Mouse (Mus musculus) midbrain, embryonic 14.5 days (tissue): ENCODE measurements at regions not wholly inside any gene's neighbourhood (a gene's known extent, or its start where the extent isn't known, plus 50 kb on each side); places are given as distances from the start of the nearest gene placed in this dataset.

Experiments
- ATAC-seq: fragments of 200-750 bp; cut with Nextera tagmentation; 2 replicates; pipeline ENCODE4 v1.8.0; 2017; ENCODE audit warnings: moderate number of reproducible peaks, moderate library complexity; ENCODE audit not compliant: low FRiP score, low TSS enrichment
- DNase-seq: peaks from one replicate; pipeline ENCODE4 v3.0.0-alpha.2; 2015
- H3K27ac ChIP-seq: fragments of 300-500 bp; sonication (generic); replicated peaks from 2 replicates; pipeline ENCODE4 v1.5.1; 2014; ENCODE audit warnings: mild to moderate bottlenecking, low read depth, low read length, moderate library complexity
- H3K27me3 ChIP-seq: fragments of 300-500 bp; sonication (generic); 2 replicates; pipeline ENCODE4 v1.6.1; 2014; ENCODE audit warnings: low read length, control low read depth, mixed read lengths; ENCODE audit not compliant: control insufficient read depth, insufficient read depth
- H3K36me3 ChIP-seq: fragments of 300-500 bp; sonication (generic); 2 replicates; pipeline ENCODE4 v1.6.1; 2014; ENCODE audit warnings: low read length, control low read depth; ENCODE audit not compliant: control insufficient read depth, insufficient read depth
- H3K4me1 ChIP-seq: fragments of 300-500 bp; sonication (generic); 2 replicates; pipeline ENCODE4 v1.6.1; 2014; ENCODE audit warnings: mild to moderate bottlenecking, antibody characterized with exemption, low read length, control low read depth; ENCODE audit not compliant: control insufficient read depth, insufficient read depth
- H3K4me2 ChIP-seq: fragments of 300-500 bp; sonication (generic); 2 replicates; pipeline ENCODE4 v1.6.1; 2014; ENCODE audit warnings: mild to moderate bottlenecking, low read length, moderate library complexity
- H3K4me3 ChIP-seq: fragments of 300-500 bp; sonication (generic); replicated peaks from 2 replicates; pipeline ENCODE4 v1.5.1; 2014; ENCODE audit warnings: low read depth, low read length
- H3K9ac ChIP-seq: fragments of 300-500 bp; sonication (generic); replicated peaks from 2 replicates; pipeline ENCODE4 v1.6.1; 2014; ENCODE audit warnings: mild to moderate bottlenecking, low read length, moderate library complexity
- H3K9me3 ChIP-seq: fragments of 300-500 bp; sonication (generic); 2 replicates; pipeline ENCODE4 v1.6.1; 2016; ENCODE audit warnings: low read length, control low read depth, mixed read lengths; ENCODE audit not compliant: control insufficient read depth
- WGBS: fragments of 180-500 bp; shearing (Covaris S2); extraction: QIAGEN DNeasy Blood & Tissue Kit; methylation state at CpG from one replicate; pipeline ENCODE4 v1.1.7; 2014; 5-methylcytosine and 5-hydroxymethylcytosine counted together

DNA sequence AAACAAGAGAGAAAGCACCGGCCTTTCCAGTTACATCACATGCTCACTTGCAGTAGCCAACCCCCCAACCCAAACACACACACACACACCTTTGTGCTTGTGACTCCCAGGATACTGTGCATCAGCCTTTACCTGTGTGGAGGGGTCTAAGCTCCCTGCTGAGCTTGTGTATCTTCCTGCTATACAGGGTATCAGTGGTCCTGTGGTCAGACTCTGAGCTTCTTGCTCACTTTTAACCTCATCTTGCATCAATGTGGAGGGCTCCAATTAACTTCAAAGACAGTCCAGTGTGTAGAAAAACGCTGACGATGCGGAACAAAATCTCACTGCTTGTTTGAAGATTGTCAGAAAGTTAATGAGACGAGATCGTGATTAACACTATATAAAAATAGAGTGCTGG, 71.4 kb upstream of the Gypa start:
- Histone ChIP-seq H3K9me3 (no peaks in the 10 kb centered on the region), H3K4me3 (no peak overlapping the region), H3K27me3 (no peaks in the 10 kb centered on the region), H3K9ac (no peak overlapping the region), H3K4me2 (no peak overlapping the region), H3K4me1 (no peaks in the 10 kb centered on the region), H3K27ac (no peak overlapping the region), H3K36me3 (no peaks in the 10 kb centered on the region)
- 87% methylated on average over 6 of the region's 6 CpGs for WGBS
- no peak for ATAC-seq
- no peak for DNase-seq

DNA sequence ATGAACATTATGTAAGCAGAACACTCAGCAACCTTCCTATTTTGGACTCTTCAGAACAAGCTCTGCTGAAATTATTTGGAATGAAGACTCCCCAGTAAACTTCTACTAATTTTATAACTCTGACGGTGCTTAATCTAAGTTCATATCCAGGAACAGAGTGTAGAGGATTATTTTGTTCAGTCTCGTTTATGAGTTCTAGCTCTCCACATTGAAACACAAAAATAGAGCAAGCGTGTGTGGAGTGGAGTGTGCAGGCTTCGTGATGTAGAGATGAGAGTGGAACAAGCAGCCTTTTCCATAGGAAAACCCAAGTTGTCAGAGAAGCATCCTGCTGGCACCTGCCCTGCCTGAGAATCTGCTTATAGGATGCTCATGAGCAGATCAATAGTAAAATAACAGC, 77.5 kb upstream of the Gypa start:
- H3K9me3 ChIP-seq = no peaks in the 10 kb centered on the region
- WGBS = 93% methylated on average over 4 of the region's 4 CpGs
- H3K27me3 ChIP-seq = no peaks in the 10 kb centered on the region
- DNase-seq = no peak
- no peak overlapping the region for H3K4me2 ChIP-seq
- H3K4me3 ChIP-seq = no peak overlapping the region
- H3K27ac ChIP-seq = no peak overlapping the region
- H3K9ac ChIP-seq = no peak overlapping the region
- no peaks in the 10 kb centered on the region for H3K4me1 ChIP-seq
- no peak for ATAC-seq
- no peaks in the 10 kb centered on the region for H3K36me3 ChIP-seq

DNA sequence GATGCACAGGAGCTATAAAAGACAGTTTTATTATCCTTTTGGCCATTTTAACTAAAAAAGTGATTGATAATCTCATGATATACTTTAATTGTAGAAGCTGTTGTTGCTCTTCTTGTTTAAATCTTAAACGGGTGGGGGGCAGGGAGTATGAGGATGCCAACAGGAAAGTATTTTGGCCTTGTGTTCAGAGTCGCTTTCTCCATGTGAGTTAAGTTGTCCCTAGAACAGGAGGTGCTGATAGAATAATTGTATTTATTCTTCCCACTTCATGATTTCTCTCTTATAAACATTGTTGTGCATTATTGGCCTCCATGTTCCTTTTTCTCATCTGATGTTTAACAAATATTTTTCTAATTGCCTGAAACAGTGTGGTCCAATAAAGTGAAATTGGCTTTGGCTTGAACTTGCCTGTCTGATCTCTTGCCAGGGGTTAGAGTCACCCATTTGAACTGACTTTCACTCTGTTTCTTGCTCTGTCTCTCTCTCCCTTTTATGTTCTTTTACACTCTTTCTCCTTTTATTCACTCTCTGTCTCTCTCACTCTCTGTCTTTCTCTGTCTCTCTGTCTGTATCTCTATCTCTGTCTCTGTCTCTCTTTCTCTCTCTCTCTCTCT, 93.9 kb upstream of the Gypa start:
- no peaks in the 10 kb centered on the region for H3K27me3 ChIP-seq
- H3K27ac ChIP-seq = no peak overlapping the region
- H3K36me3 ChIP-seq = no peaks in the 10 kb centered on the region
- no peaks in the 10 kb centered on the region for H3K4me1 ChIP-seq
- H3K9ac ChIP-seq = no peak overlapping the region
- H3K9me3 ChIP-seq = no peaks in the 10 kb centered on the region
- no peak overlapping the region for H3K4me3 ChIP-seq
- 83% methylated on average over 2 of the region's 2 CpGs for WGBS
- no peak for DNase-seq
- H3K4me2 ChIP-seq = no peak overlapping the region
- ATAC-seq = no peak

GRCm38 (mm10) chr8:80395010-80395409, 98.6 kb upstream of the Gypa start:
- Histone ChIP-seq H3K27me3 (no peaks in the 10 kb centered on the region), H3K9ac (no peak overlapping the region), H3K9me3 (no peaks in the 10 kb centered on the region), H3K36me3 (no peaks in the 10 kb centered on the region), H3K4me3 (no peak overlapping the region), H3K27ac (no peak overlapping the region), H3K4me1 (no peaks in the 10 kb centered on the region), H3K4me2 (no peak overlapping the region)
- DNase-seq (no peak), ATAC-seq (no peak)
- 60% methylated on average over 5 of the region's 5 CpGs for WGBS

DNA sequence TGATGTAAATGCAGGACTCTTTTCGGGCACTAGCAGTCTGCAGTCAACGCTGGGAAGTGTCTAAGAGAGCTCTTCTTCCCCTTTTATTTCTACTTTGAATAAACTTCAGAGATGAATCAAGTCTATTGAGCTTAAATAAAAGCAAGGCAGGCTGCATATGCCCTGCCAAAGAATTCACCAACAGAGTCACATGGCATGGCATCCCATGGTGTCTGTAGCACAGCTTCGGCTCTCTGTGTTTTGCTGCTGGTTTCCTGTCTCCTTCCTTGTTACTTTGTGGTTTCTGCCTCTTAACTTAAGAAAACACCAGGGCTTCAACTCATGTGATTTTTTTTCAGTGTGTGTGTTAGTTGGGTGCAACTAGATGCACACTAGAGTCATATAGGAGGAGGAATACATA, 100.5 kb upstream of the Gypa start:
- DNase-seq (no peak), ATAC-seq (no peak)
- Histone ChIP-seq H3K4me3 (no peak overlapping the region), H3K27me3 (no peaks in the 10 kb centered on the region), H3K36me3 (no peaks in the 10 kb centered on the region), H3K4me2 (no peak overlapping the region), H3K9ac (no peak overlapping the region), H3K4me1 (no peaks in the 10 kb centered on the region), H3K27ac (no peak overlapping the region), H3K9me3 (no peaks in the 10 kb centered on the region)
- WGBS = 75% methylated on average over 3 of the region's 3 CpGs

GRCm38 (mm10) chr8:80369221-80369620, 124.4 kb upstream of the Gypa start:
- WGBS = 93% methylated on average over 2 of the region's 2 CpGs
- no peak overlapping the region for H3K4me2 ChIP-seq
- no peaks in the 10 kb centered on the region for H3K36me3 ChIP-seq
- H3K9me3 ChIP-seq = no peaks in the 10 kb centered on the region
- H3K4me1 ChIP-seq = no peaks in the 10 kb centered on the region
- DNase-seq (no peak), ATAC-seq (no peak)
- no peaks in the 10 kb centered on the region for H3K27me3 ChIP-seq
- H3K4me3 ChIP-seq = no peak overlapping the region
- no peak overlapping the region for H3K9ac ChIP-seq
- H3K27ac ChIP-seq = no peak overlapping the region

DNA sequence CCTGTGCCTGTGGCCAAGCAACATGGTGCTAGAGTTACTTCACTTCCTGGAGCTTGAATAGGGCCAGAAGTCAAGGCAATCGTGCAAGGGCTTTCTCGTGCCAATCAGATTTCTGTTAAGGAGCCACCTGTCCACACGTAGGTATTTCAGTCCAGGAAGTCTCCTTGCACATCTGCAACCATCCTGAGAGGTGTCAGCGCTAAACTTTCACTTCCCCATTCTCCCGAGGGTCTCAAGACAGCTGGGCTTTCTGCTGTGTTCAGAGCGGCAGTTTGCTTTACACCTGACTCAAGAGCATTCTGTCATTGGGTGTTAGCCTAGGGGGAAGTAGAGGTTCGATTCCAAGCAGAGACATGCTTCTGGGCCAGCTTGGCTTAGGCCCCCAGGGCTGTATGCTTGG, 129.5 kb upstream of the Gypa start:
- Histone ChIP-seq H3K27ac (no peak overlapping the region), H3K4me1 (no peaks in the 10 kb centered on the region), H3K9me3 (no peaks in the 10 kb centered on the region), H3K4me3 (no peak overlapping the region), H3K4me2 (no peak overlapping the region), H3K27me3 (no peaks in the 10 kb centered on the region), H3K9ac (no peak overlapping the region), H3K36me3 (no peaks in the 10 kb centered on the region)
- no peak for DNase-seq
- 86% methylated on average over 7 of the region's 7 CpGs for WGBS
- no peak for ATAC-seq

DNA sequence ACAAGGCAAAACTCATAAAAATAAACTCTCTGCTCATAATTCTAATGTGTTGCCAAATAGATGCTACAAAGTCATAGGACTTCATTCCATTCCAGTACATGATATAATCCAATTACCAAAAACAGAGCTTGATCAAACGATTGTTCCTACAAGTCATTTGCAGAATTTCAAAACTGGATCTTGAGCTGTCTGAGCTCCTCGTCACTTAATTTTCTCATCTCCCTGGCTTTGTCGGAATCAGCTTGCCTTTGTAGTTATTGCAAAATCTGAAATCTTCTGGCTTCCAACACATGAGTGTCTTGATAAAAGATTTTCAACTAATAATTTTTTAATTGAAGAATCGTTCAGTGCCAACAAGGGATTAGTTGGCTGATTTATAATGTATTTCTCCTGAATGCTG, 150.3 kb upstream of the Gypa start:
- no peak for DNase-seq
- 88% methylated on average over 4 of the region's 4 CpGs for WGBS
- H3K9ac ChIP-seq = no peak overlapping the region
- H3K36me3 ChIP-seq = no peaks in the 10 kb centered on the region
- no peak overlapping the region for H3K27ac ChIP-seq
- H3K27me3 ChIP-seq = no peaks in the 10 kb centered on the region
- no peak overlapping the region for H3K4me3 ChIP-seq
- no peaks in the 10 kb centered on the region for H3K9me3 ChIP-seq
- no peaks in the 10 kb centered on the region for H3K4me1 ChIP-seq
- no peak overlapping the region for H3K4me2 ChIP-seq
- no peak for ATAC-seq

GRCm38 (mm10) chr8:80337872-80338271, 155.7 kb upstream of the Gypa start:
- ATAC-seq = no peak
- no peaks in the 10 kb centered on the region for H3K27me3 ChIP-seq
- H3K27ac ChIP-seq = no peak overlapping the region

More at GRCm38 (mm10) chr8:80337872-80338271, 155.7 kb upstream of the Gypa start:
- WGBS = 81% methylated on average over 2 of the region's 2 CpGs
- DNase-seq = no peak
- no peak overlapping the region for H3K4me2 ChIP-seq
- no peaks in the 10 kb centered on the region for H3K9me3 ChIP-seq
- no peaks in the 10 kb centered on the region for H3K4me1 ChIP-seq
- H3K9ac ChIP-seq = no peak overlapping the region
- H3K4me3 ChIP-seq = no peak overlapping the region
- H3K36me3 ChIP-seq = no peaks in the 10 kb centered on the region
